Mouse (Mus musculus) erythroblast, embryonic 14.5 days (primary cell): ENCODE results near the gene Ube2e1.

Experiments
- GATA1 ChIP-seq: IDR thresholded peaks from 2 replicates; pipeline ENCODE4 v1.6.1; 2012; ENCODE audit warnings: low read length, inconsistent platforms, mixed read lengths
- TAL1 ChIP-seq: IDR thresholded peaks from 3 replicates; pipeline ENCODE4 v1.6.1; 2012; ENCODE audit warnings: low read length, inconsistent platforms, mixed read lengths

GRCm38 (mm10) chr14:18379841-18380240 lies 48.2 kb upstream of the Ube2e1 start:
- no peak for TF ChIP-seq GATA1
- TF ChIP-seq TAL1 = no peak
